Mouse (Mus musculus) mouse embryonic stem cell (cell line): ENCODE data around the gene Cobl.

Source experiments
- in situ Hi-C, 2 experiments: fragments of 300-500 bp; cut with MboI; formaldehyde crosslinking; loops; 1 replicate in 1 of 2; 3 replicates in 1 of 2; pipeline ENCODE4 v1.14.3; 2019 to 2020; ENCODE audit warnings: low sequenced_read_pairs in 2 of 2, low pct_unique_long_range_greater_than_20kb in 1 of 2, mixed read lengths in 1 of 2; ENCODE audit not compliant: unreplicated experiment in 1 of 2

The Cobl gene

GRCm38 (mm10) chr11:12198700-12199349 is 265.9 kb downstream of the Cobl start:
- in situ Hi-C loops, result no loop called here

- in situ Hi-C loops, result no loop called here
These were observed 266.7 kb downstream of the Cobl start for GRCm38 (mm10) chr11:12198017-12198416.

- in situ Hi-C loops, result no loop called here
These were observed 267.2 kb downstream of the Cobl start for GRCm38 (mm10) chr11:12197542-12197941.

GRCm38 (mm10) chr11:12195390-12195789 is 269.4 kb downstream of the Cobl start:
- in situ Hi-C loops, result no loop called here

GRCm38 (mm10) chr11:12193369-12193768 is 271.4 kb downstream of the Cobl start:
- in situ Hi-C loops, result no loop called here

GRCm38 (mm10) chr11:12191386-12191785 is 273.4 kb downstream of the Cobl start:
- in situ Hi-C loops, result no loop called here

- in situ Hi-C loops, result no loop called here
These were observed 274.3 kb downstream of the Cobl start for GRCm38 (mm10) chr11:12190417-12190816.
